Mouse (Mus musculus) cerebellum, adult 8-10 months (tissue): ENCODE measurements around the gene Ube2a.
"Not testable (repeated sequence)": the region's sequence is repeated elsewhere in the genome, so short reads cannot be mapped to it uniquely, and the experiment has no call there.

Source experiments
- DNase-seq: peaks from one replicate; pipeline ENCODE4 v3.0.0; 2022

Gene Ube2a

GRCm38 (mm10) chrX:36873765-36874164 lies at the start of gene Ube2a, which contains the start of gene C330007P06Rik:
TSS of gene Ube2a (plus strand) at chrX:36873900.
TSS of gene C330007P06Rik (minus strand) at chrX:36874111.
- DNase-seq, result no peak

DNA sequence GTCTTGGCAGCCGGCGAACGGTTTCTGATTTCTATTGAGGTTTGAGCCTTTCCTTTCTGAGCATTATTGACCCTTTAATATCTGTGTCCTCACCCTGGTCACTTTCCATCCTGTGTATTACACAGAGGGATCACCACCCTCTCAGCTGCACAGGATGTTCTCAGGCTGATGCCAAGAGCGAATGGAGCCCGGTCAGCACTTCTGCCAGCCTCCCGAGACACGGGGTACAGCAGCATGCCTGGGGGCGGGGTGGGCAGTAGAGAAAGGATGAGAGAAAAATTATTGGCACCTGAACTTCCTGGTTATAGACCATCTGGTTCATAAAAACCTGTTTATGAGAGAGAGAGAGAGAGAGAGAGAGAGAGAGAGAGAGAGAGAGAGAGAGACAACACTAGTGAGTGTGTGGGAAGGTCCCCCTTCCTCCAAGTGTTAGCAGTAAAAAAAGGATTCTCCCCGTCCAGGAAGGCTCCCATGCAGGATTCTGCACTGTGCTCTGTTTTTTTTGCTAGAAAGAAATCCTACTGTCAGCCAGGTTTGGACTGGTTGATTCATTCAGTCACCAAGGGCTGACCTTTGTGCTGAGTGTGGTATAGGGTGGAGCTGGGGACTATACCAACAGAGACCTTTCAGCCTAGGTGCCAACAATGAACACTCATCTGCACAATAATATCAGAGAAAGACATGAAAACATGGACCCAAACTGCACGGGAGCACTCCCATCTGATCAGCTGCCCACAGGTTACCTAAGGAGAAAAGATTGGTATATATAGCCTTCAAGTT lies 49.6 kb upstream of the Ube2a start:
- DNase-seq, result no peak

DNA sequence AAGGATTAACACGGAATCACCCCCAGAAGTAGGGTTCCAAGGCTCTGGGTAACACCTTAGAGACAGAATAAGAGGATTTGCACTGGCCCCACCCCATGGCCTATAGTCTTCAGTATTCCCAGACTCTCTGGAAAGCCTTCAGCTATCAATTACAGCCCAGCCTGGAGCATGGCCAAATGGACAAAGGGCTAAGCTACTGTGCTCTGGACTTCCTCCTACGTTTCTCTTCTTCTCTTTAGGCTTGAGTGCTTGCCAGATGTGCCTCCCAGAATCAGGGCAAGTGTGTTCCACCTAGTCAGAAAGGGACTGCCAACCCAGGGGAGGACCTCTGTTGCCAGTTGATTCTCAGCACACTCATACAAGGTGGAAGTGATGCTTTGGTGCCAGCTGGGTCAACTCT lies 48.7 kb upstream of the Ube2a start:
- DNase-seq, result no peak

- DNase-seq, result no peak
These were observed 46.8 kb upstream of the Ube2a start for GRCm38 (mm10) chrX:36826873-36827272.

GRCm38 (mm10) chrX:36830271-36830670 lies 43.4 kb upstream of the Ube2a start:
- peak; percentile 14 for DNase-seq

- no peak for DNase-seq
These were observed 42.1 kb upstream of the Ube2a start for GRCm38 (mm10) chrX:36831632-36832031.

GRCm38 (mm10) chrX:36833397-36834084 lies 40.2 kb upstream of the Ube2a start:
- peak; percentile 71 for DNase-seq

DNA sequence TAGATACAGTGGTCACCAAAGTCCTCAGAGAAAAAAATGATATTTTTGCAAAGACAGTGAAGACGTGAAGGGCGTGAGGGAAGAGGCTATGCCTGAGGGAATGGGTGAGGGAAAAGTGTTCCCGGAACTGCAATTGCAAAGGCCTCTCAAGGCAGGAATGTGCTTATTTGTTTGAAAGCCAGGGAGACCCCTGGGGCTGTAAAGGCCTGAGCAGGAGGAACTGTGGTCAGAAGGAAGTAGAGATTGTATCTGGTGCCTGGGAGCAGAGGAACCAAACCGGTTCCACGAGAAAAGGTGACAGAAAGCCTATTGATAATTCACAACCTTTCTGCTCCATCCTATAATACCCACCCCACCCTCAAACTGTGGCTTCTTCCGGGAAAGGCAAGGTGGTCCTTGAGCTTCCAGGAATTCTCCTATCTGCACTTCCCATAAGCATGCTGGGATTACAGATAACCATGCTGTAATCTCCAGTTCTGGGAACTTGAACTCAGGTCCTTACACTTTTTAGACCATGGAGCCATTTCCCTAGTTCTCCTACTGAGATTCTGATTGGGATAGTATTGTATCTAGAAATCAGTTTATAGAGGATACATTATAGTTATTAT lies 36.5 kb upstream of the Ube2a start:
- DNase-seq, result no peak

GRCm38 (mm10) chrX:36839391-36839790 lies 34.3 kb upstream of the Ube2a start:
- no peak for DNase-seq

DNA sequence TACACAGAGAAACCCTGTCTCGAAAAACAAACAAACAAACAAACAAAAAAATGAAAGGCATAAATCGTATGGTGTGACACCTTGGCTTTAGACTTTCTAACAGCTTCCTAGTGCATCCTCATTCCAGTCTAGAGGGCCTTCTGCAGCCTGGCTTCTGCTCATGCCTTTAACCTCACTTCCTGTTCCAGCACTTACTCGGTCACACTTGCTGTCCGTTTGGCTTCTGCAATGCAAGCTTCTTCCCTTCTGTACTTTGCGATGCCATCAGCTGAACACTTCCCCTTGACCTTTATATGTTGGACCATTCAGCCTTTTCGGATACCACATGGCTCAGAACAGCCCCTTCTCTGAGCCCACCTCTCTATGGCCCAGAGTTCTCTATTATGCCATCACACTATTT lies 32.0 kb upstream of the Ube2a start:
- no peak for DNase-seq

DNA sequence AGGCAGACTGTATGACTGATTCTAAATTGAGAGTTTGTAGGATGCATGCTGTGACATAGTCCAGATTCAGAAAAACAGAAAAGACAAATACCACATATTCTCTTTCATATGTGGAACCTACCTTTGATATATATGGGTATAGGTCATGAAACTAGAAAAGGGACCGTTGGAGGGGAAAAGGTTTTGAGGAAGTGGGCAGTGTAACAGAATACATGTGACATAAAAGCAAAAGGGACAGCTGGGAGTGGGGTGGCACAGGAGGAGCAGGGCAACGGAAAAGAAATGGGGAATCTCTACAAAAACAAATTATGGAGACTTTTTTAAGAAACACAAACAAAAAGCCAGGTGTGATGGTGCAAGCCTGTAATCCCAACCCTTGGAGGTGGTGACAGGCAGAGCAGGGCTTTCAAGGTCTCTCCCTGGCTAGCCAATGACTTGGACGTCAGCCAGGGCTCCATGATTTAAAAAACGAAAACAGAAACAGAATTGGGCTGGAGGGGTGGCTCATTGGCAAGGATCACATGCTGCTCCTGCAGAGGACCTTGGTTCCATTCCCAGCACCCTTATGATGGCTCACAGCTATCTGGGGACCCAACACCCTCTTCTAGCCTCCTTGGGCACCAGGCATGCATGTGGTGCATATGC lies 30.2 kb upstream of the Ube2a start:
- no peak for DNase-seq

DNA sequence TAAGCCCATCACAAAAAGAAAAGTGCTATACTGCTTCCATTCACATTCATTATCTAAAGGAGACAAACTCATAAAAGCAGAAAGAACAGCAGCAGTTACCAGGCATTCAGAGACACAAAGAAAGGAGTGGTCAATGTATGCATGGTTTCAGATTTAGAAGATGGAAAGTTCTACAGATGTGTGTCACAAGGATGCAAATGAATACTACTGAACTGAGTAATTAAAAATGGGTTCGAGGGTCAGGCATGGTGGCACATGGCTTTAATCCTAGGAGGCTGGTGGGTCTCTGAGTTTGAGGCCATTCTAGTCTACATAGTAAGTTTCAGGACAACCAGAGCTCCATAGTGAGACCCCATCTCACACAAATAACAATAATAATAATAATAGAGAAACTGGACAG lies 26.5 kb upstream of the Ube2a start:
- DNase-seq, result no peak

DNA sequence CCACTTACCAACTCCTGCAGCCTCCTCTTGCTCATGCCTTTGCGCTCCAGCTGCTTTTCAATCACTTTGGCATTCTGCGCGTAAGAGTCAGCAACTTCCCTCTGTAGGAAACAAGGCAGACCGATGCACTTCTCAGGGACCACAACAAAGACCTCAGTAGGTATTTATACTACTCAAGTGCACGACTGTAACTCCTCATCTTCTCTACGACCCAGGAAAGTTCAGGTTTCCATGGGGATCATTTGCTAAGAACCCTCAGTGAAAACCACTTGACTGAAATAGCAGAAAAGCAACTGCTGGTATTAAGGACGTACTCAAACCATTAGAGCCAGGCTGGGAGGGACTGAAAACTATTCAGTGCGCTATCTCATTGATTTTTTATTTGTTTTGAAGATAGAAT lies 21.1 kb upstream of the Ube2a start:
- DNase-seq, result no peak

GRCm38 (mm10) chrX:36863766-36864608 lies 9.7 kb upstream of the Ube2a start:
- peak; percentile 69 for DNase-seq

- no peak for DNase-seq
These were observed 8.9 kb upstream of the Ube2a start for GRCm38 (mm10) chrX:36864609-36865328.

DNA sequence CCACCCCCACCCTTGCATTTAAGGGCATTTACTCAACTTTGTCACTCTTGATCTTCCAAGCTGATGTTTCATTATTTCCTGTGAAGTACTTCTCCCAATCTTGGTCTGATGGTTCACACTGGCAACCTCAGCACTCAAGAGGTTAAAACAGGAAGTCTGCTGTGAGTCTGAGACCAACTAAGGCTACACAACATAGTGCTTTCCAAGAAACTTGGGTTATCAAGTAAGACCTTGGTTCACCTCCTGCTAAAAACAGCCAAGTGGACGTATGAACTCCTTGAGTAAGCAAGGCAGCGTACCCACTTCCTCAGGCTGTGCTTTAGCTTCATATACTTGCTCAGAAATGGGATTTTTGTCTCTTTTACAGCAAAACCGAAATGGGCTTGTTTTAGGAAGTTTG lies 3.3 kb upstream of the Ube2a start:
- DNase-seq, result no peak

DNA sequence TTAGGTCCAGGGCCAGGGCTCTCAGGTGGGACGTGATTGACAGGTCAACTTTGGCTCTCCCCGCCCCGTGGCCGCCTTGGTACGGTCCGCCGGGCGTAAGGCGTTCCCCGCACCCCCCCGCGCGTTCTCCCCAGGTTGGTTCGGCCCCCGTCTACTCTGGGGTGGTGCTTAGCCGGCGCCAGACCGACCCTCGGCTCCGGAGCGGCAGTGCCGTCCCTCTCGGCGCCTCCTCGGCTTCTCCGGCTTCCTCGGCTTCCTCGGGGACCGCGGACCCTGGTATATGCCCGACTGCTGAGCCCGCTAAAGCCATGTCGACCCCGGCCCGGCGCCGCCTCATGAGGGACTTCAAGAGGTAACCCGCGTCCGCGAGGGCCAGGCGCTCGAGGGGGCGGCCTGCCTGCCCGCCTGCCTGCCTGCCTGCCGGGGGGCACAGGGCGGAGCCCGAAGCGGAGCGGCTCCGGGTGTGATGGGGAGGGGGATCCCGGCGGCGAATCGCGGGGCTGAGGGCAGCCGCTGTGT lies 537 bp downstream of the Ube2a start:
- peak; percentile 85 for DNase-seq

GRCm38 (mm10) chrX:36874704-36875128 lies 1.0 kb downstream of the Ube2a start:
- no peak for DNase-seq

DNA sequence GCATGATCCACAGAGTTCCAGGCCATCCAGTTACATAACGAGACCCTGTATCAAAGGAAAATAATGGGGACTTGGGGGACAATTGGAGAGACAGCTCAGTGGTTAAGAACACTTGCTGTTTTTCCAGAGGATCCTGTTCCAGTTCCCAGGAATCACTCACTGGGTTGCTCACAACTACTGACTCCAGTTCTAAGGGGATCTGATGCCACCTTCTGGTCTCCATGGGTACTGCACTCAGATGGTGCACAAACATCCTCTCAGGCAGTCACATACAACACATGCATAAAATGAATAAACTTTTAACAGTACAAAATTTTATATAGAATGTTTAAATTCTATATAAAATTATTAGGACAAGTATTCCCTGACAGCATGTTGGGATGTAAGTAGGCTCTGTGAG lies 11.0 kb downstream of the Ube2a start:
- no peak for DNase-seq

DNA sequence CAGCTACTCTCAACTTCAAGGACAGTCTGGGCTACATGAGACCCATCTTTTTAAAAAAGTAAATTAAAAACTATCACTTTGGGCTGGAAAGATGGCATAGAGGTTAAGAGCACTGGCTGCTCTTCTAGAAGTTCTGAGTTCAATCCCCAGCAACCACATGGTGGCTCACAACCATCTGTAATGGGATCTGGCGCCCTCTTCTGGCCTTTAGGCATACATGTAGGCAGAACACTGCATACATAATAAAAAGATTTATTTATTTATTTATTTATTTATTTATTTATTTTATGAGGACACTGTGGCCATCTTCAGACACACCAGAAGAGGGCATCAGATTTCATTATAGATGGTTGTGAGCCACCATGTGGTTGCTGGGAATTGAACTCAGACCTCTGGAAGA lies 25.2 kb downstream of the Ube2a start:
- DNase-seq, result not testable (repeated sequence)

DNA sequence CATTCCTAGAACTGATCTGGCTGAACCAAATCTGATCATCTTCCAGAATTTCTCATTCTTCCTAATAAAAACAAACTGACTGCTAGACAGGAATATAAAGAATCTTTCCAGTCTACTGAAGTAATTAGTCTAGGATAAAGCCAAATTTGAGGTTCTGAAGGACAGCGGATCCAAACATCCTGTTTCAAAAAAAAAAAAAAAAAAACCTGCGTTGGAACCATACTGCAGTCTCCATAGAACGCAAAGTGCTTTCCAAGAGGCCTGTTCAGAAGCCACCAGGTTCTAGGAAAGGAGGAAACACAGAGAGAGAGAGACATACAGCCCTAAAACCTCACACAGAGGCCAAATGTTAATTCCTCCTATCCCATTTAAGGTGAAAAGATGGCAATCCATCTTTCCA lies 28.0 kb downstream of the Ube2a start:
- no peak for DNase-seq
